Mouse (Mus musculus) testis, adult 2 months (tissue): ENCODE results near the gene Tor1a.

Experiments
- CTCF ChIP-seq: fragments of 200-500 bp; IDR thresholded peaks from 2 replicates; pipeline ENCODE4 v1.5.1; 2012; ENCODE audit warnings: low read depth, mild to moderate bottlenecking, inconsistent platforms, low read length, moderate library complexity; ENCODE audit not compliant: control insufficient read depth, insufficient read depth, insufficient replicate concordance
- POLR2A ChIP-seq: fragments of 200-500 bp; IDR thresholded peaks from 2 replicates; pipeline ENCODE4 v1.6.1; 2012; ENCODE audit warnings: low read depth, mild to moderate bottlenecking, inconsistent platforms, low read length, moderate library complexity; ENCODE audit not compliant: control insufficient read depth

DNA sequence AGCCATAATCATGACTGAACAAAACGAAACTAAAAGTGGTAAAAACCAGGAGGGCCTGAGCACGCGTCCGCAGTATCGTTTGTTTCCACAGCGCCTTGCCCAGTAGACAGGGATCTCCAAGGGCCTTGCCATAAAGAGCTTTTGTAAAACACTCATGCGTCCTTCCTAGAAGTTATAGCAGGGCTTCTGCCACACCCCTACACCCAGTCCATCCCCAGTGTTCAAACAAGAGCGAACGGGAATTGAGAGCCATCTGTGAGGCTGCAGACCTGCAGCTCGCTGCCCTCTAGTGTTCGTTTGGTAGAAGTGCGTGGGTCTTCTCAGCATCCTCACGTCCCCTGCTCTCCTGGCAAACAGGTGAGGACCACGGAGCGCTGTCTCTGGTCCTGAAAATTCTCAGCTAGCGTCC, 25.1 kb downstream of the Tor1a start:
- TF ChIP-seq POLR2A (no peak), CTCF (peak; percentile 96)
